12 mouse cellular contexts compared by ENCODE assay signal in the genomic region with DNA sequence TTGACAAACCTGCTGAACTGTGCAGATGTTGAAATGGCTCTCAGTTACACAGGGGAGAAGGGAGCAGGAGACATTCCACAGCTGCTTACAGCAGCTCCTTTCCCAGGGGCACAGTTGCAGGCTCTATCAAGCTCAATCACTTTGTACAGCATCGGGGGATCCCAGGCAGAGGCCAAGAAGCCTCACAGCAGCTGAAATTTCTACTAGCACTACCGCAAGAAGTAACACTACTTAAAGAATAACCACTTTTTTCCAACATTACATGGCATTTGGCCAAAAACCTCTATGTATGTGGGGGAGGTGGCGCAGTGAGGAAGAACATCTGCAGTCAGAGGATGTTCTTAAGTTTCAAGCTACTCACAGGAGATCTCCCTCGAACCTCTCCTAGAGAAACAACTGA.
DNase-seq lines count a peak whose midpoint lies in the region; ATAC-seq and TF ChIP-seq lines count a peak whose summit lies in the region.
"Had no signal": no experiment of that assay in that cellular context is flagged by ENCODE, and none has a peak within 500 bp of the region (broad histone marks: within the 10 kb centered on the region; RNA-seq: fewer than 3 reads in every experiment).

No protein-coding gene starts in this region.

- 65% methylated on average over 4 of the region's 4 CpGs for WGBS in hindbrain, embryonic 10.5 days
- WGBS in hindbrain, embryonic 12.5 days, result 59% methylated on average over 4 of the region's 4 CpGs
- WGBS in cerebellum, adult 2 months, result 80% methylated on average over 4 of the region's 4 CpGs

- TF ChIP-seq POLR2A in cerebellum, adult 2 months (IDR thresholded peaks at IDR 0.05; ENCODE audit: borderline replicate concordance, insufficient read depth, low read length), result no peak

- no peak for TF ChIP-seq CTCF in cerebellum, adult 2 months (IDR thresholded peaks at IDR 0.05; ENCODE audit: borderline replicate concordance, insufficient read depth, low read depth, low read length)

- H3K9me3 ChIP-seq in hindbrain, embryonic 10.5 days, result no peaks in the 10 kb centered on the region
- H3K9me3 ChIP-seq in hindbrain, embryonic 12.5 days (replicated peaks), result no peaks in the 10 kb centered on the region
- H3K9me3 ChIP-seq: forebrain, embryonic 15.5 days had no signal

- H3K4me2 ChIP-seq in hindbrain, embryonic 12.5 days (replicated peaks), result no peak overlapping the region
- H3K4me2 ChIP-seq: forebrain, embryonic 15.5 days had no signal

- no peak for ATAC-seq in hindbrain, embryonic 12.5 days (ENCODE audit: low FRiP score)
- ATAC-seq in cerebellum, adult (ENCODE audit: insufficient number of reproducible peaks, low FRiP score, low TSS enrichment), result no peak
- ATAC-seq: forebrain, embryonic 15.5 days had no signal

- peak; percentile 9 for DNase-seq in hindbrain, embryonic 10.5 days (ENCODE audit: low spot score)
- peak; percentile 65 for DNase-seq in 416B (ENCODE audit: low read depth)
- DNase-seq in NIH3T3 (ENCODE audit: low read depth), result peak; percentile 51
- peak; percentile 4 for DNase-seq in induced T-regulatory cell, adult 2 months (ENCODE audit: low read depth)
- no peak for DNase-seq in cerebellum, adult 2 months
- no peak for DNase-seq in layer of hippocampus, postnatal 25 days (ENCODE audit: extremely low spot score in 1 of 2, low spot score in 1 of 2)
- DNase-seq: adrenal gland, postnatal 14 days; cerebellum, postnatal 14 days; thymus, postnatal 36 days had no signal

- H3K4me1 ChIP-seq in hindbrain, embryonic 10.5 days (replicated peaks), result 0 out of 2 replicates have a peak, but pooled peaks cover 3% of the 10 kb centered on the region
- 0 out of 2 replicates have a peak, but pooled peaks cover 2% of the 10 kb centered on the region for H3K4me1 ChIP-seq in hindbrain, embryonic 12.5 days
- H3K4me1 ChIP-seq in cerebellum, adult 2 months (ENCODE audit: control insufficient read depth, insufficient read depth, low read length), result no peaks in the 10 kb centered on the region

- no peak overlapping the region for H3K27ac ChIP-seq in hindbrain, embryonic 10.5 days
- no peak overlapping the region for H3K27ac ChIP-seq in hindbrain, embryonic 12.5 days
- no peak overlapping the region for H3K27ac ChIP-seq in cerebellum, adult 2 months (ENCODE audit: insufficient read depth, low read length)
- H3K27ac ChIP-seq: forebrain, embryonic 15.5 days had no signal

- no peaks in the 10 kb centered on the region for H3K36me3 ChIP-seq in hindbrain, embryonic 10.5 days
- H3K36me3 ChIP-seq in hindbrain, embryonic 12.5 days, result no peaks in the 10 kb centered on the region
- H3K36me3 ChIP-seq: forebrain, embryonic 15.5 days had no signal

- no peaks in the 10 kb centered on the region for H3K27me3 ChIP-seq in hindbrain, embryonic 10.5 days (ENCODE audit: insufficient read depth, poor library complexity, severe bottlenecking)
- H3K27me3 ChIP-seq in hindbrain, embryonic 12.5 days, result no peaks in the 10 kb centered on the region
- no peaks in the 10 kb centered on the region for H3K27me3 ChIP-seq in cerebellum, adult 2 months (ENCODE audit: control insufficient read depth, insufficient read depth, low read length)
- H3K27me3 ChIP-seq: forebrain, embryonic 15.5 days had no signal

- no peak overlapping the region for H3K4me3 ChIP-seq in hindbrain, embryonic 10.5 days
- H3K4me3 ChIP-seq in hindbrain, embryonic 12.5 days, result no peak overlapping the region
- no peak overlapping the region for H3K4me3 ChIP-seq in cerebellum, adult 2 months (replicated peaks; ENCODE audit: insufficient read depth, low read depth, low read length)
- H3K4me3 ChIP-seq: forebrain, embryonic 15.5 days had no signal

- no peak overlapping the region for H3K9ac ChIP-seq in hindbrain, embryonic 12.5 days
- H3K9ac ChIP-seq: forebrain, embryonic 15.5 days had no signal

Comparison
In these comparisons a context has a peak if more than half of its experiments do, and no peak if none do; other contexts are left out.
1. DNase-seq: peak in hindbrain, embryonic 10.5 days (single experiment), 416B (single experiment), NIH3T3 (single experiment) and induced T-regulatory cell, adult 2 months (single experiment); none in cerebellum, adult 2 months (0 of 2) and layer of hippocampus, postnatal 25 days (0 of 2).